Mouse (Mus musculus) bone marrow, adult 2 months (tissue): ENCODE measurements at regions not wholly inside any gene's neighbourhood (a gene's known extent, or its start where the extent isn't known, plus 50 kb on each side); places are given as distances from the start of the nearest gene placed in this dataset.

Experiments
- CTCF ChIP-seq: fragments of 200-500 bp; IDR thresholded peaks from 2 replicates; pipeline ENCODE4 v1.5.1; 2011; ENCODE audit warnings: low read length, control low read depth; ENCODE audit not compliant: control insufficient read depth, insufficient read depth
- POLR2A ChIP-seq: fragments of 200-500 bp; IDR thresholded peaks from 2 replicates; pipeline ENCODE4 v1.6.1; 2011; ENCODE audit warnings: low read depth, mild to moderate bottlenecking, control low read depth, low read length, borderline replicate concordance; ENCODE audit not compliant: control insufficient read depth

DNA sequence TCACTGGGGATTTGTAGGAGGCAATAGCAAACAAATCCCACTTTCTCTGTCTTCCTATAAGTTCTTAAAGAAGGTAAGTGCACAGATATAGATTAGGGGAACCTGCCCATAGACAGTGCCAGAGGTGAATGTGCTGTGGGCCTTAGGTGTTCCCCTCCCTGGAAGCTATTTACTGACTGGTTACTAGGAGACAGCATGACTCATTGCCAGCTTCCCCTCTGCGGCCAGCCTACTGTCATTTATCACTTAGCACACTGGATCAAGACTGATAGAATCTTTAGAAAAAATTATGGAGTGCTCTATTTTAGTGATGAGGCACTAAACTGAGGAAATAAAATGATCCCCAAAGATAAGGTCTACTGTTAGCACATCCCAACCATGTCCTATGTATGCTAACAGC, 187.3 kb upstream of the Nrp1 start:
- TF ChIP-seq CTCF (no peak), POLR2A (no peak)
